Mouse (Mus musculus) left cerebral cortex, postnatal 14 days (tissue): ENCODE data around the gene Psg19. TPM values are rescaled to one million over a fixed set of nuclear protein-coding genes. Genes with fewer than 3 reads are reported as not detected.
"Not testable (repeated sequence)": the region's sequence is repeated elsewhere in the genome, so short reads cannot be mapped to it uniquely, and the experiment has no call there.

ENCODE experiments used
- DNase-seq, 2 experiments: peaks; one replicate each; pipeline ENCODE4 v3.0.0; 2021 to 2022; ENCODE audit warnings: low spot score in 2 of 2, mixed read lengths in 1 of 2
- intact Hi-C: fragments of 180-260 bp; cut with DNase I; formaldehyde crosslinking; loops from one replicate; pipeline ENCODE4 v1.15.1; 2025
- long read RNA-seq, 2 experiments: library from polyadenylated mRNA; stranded (forward); transcript quantifications; one replicate each; pipeline ENCODE4 v2.0.0; 2021
- total RNA-seq, 2 experiments: library from RNA; stranded (reverse); gene quantifications; 2 replicates each; pipeline ENCODE4 v1.2.3; 2021

Psg19 gene
- not detected for total RNA-seq
- long read RNA-seq, experiment 1: 0 reads
- long read RNA-seq, experiment 2: 0 reads

DNA sequence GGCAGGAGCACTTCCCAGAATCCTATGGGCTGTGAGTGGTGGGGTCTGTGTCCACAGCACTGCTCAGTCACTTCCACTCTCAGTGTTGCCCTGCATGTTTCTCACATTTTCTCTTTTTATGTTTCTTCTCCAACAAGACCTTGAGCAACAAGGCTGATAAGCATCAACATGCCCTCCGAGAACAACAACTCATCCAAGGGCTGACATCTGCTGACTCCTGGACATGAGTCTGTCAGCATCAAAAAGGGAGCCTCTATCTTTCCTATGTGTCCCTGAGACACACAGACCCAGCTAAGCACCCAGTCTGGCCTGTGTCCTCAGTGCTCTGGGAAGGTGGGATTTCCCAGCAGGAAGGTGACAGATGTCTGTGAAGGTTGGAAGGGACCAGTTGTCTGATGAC, at the start of gene Psg19:
TSS of gene Psg19 (minus strand) at position 101 of the 400 bp plus-strand sequence.
- DNase-seq: no peak
- intact Hi-C loops: no loop called here

DNA sequence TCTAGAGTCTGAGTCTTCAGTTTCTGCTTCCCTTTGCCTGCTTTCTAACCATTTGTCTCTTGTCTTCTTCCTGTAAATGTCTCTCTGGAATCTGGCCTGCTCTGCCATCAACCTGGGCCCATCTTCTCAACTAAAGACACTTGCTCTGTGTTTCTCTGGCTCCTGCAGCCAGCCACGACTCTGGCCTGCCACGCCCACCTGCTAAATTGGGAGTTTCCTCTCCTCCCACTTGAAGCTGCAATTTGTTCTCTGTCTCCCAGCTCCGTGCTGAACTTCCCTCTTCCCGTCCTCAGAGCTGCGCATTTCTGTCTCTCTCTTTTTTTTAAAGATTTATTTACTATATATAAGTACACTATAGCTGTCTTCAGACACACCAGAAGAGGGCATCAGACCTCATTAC, 46.5 kb upstream of the Psg19 start:
- no peak for DNase-seq
- intact Hi-C loops: no loop called here

DNA sequence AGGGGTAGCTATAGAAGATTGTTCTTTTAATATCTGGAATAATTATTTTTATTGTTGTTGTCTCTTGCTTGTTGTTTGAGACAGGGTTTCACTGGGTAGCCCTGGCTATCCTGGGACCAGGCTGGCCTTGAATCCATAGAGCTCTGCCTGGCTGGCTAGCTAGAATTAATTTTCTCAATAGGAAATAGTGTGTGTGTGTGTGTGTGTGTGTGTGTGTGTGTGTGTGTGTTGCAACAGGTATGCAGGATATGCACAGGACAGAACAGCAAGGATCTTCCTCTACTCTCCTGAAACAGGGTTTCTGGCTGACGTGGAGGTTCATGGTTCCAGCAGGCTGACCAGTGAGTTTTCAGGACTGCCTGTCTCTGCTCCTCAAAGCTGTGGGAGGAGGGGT, 42.9 kb upstream of the Psg19 start:
- no peak for DNase-seq
- intact Hi-C loops: no loop called here

DNA sequence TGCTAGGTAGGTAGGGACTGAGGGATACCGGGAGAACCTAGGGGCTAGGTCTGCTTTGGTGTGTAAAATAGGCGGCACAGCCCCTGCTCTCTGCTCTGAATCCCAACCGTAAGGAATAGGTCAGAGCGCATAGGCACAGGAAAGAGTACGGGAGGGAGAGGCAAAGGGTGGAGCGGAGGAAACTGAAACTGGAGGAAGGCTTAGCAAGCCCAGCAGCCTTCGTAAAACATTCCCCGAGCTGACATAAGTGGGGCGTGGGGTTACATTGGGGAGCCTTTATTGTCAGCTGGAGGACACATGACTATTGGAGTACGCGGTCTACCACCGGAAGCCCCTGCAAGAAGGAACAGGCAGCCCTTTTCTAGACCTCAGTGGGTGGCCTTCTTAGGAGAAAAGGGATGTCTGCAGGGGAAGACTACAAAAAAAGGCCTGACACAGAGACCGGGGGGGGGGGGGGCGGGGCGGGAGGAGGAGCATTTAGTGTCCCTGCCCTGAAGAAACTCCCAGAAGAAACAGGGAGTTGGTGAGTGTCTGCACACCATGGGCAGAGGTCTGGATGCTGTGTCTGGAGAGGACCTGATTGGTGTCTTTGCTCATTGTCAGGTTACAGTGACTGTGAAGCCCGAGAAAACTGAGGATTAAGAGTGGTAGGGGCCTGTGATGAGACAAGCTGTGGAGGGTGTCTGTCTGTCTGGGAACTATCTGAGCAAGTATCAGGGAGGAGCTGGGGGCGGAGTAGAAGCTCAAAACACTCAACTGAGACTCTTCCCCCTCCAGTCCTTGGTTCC, 42.3 kb upstream of the Psg19 start:
- intact Hi-C loops: no loop called here
- DNase-seq: peak; percentile 6 to 25

DNA sequence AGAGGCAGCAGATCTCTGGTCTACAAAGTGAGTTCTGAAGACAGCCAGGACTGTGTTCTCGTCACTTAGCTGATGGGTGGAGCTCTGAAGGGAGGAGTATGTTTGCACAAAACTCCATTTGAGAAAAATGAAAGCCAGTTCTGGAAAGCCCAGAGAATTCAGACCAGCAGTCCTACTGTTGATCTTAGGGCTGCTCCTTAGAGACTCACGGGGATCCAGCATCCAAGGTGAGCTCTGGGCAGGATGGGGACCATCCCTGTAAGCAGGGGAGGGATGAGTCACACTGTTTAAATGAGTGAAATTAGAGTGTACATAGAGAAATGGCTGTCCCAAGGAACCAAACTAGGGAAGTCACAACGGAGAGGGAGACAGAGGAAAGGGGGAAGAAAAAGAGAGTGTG, 41.5 kb upstream of the Psg19 start, which contains the start of gene Mill2:
TSS of gene Mill2 (plus strand) at position 102 of the 400 bp plus-strand sequence.
- peak in 1 of 2 experiments; percentile 3 for DNase-seq
- intact Hi-C loops: no loop called here

DNA sequence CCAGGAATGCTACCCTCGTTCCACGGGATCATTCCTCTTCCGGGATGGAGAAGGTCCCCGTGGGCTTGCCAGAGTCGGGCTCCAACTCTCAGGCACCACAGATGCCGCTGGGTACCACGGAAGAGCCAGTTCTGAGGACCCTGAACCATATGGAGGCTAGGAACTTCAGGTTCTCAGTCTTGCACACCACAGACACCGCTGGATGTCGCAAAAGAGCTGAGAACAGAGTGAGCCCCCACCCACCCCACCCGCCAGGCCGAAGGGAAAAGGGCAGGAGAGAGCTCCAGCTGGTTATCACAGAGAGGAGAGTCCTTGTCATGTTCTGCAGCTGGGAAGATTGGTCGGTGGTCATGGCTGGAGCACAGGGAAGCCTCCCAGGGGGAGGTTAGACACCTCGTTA, 34.0 kb upstream of the Psg19 start:
- DNase-seq: no peak
- intact Hi-C loops: no loop called here

DNA sequence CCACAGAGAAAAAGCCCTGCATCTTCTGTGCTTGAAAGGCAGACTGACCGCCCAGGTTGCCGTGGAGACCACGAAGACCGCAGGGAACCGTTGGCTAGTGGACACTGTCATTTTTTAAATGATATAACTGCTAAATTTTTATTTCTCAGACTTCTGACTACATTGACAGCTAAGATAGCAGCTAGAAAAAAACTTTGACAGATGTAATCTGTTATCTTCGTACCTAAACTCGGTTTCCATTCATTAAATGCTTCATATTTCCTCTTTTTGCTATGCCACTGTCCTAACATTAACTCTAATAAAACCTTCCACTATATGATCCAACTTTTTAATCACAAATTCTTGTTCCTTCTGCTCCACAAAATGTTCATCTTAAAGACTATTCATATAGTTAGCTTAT, 31.2 kb upstream of the Psg19 start:
- intact Hi-C loops: no loop called here
- no peak for DNase-seq

DNA sequence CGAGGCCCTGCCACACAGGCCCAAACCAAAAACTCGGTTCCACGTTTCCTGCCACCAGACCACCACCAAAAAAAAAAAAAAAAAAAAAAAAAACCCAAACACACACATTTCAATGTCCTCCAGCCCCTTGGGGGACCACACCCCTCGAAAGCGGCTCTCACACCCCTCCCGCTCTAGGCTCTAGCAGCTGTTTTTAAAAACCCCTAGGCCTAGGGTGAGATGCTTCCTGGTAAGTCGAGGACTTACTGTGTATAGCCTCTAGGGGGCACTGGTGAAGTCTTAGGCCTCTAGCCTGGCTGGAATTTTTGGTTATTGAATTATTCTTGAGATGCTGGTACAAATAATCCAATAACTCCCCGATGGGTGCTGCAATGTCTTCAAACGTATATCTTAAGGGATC, 30.3 kb upstream of the Psg19 start:
- no peak for DNase-seq
- intact Hi-C loops: no loop called here

DNA sequence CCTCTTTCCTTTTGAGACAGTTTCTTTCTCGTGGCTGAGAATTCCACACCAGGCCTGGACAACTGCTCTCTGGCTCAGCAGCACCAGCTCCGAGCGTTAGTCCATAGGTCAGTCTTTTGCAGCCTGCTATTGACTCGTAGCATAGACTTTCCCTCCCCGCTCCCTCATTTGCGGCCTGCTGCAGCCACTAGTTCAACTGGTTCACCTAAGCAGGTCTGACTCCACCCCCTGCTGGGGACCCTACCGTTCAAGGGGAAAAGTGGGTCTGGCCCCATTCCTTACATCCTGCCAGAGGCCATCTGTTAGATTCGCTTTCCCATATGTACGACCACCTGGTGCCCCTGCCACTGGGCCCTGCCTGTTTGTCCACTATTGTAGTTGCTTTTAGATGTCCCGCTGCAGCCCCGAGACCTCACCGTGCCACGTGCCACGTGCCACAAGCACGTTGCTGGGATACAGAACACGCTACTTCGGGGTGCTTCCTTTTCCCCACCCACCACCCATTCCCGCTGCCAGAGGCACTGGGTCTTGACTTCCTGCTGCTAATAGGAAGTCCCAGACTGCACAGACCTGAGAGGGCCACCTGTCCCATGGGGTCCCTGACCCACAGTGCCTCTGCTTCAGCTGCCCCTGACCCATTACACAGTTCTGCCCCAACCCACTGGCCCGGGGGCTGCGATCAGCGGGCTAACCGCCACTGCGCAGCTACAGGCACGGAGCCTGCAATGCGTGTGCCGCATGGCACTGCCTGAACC, 29.6 kb upstream of the Psg19 start:
- DNase-seq: no peak
- intact Hi-C loops: no loop called here

DNA sequence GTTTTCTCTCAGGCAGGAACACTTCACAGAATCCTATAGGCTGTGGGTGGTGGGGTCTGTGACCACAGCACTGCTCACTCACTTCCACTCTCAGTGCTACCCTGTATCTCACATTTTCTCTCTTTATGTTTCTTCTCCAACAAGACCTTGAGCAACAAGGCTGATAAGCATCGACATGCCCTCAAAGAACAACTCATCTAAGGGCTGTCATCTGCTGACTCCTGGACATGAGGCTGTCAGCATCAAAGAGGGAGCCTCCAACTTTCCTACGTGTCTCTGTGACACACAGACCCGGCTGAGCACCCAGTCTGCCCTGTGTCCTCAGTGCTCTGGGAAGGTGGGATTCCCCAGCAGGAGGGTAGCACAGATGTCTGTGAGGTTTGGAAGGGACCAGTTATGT, 23.2 kb upstream of the Psg19 start, which contains the start of gene Psg17:
TSS of gene Psg17 (minus strand) at position 101 of the 400 bp plus-strand sequence.
- intact Hi-C loops: no loop called here
- no peak for DNase-seq

DNA sequence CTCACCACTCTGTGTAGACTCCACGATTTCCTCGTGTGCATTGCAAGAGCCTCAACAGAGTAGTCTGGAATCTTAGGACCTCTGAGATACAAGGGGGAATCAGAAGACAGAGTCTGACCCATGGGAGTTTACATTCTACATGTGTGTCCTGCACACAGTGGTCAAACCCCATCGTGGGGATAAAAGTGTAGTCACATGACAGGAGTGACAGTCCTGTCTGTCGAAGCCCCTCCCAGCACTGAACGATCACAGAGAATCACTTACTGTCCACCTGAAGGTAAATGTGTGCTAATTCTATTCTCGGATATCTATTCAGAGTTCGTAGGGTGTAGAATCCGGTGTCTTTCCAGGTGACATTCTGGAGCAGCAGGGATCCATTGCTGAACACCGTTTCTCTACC, 20.0 kb upstream of the Psg19 start:
- DNase-seq: no peak
- intact Hi-C loops: no loop called here

DNA sequence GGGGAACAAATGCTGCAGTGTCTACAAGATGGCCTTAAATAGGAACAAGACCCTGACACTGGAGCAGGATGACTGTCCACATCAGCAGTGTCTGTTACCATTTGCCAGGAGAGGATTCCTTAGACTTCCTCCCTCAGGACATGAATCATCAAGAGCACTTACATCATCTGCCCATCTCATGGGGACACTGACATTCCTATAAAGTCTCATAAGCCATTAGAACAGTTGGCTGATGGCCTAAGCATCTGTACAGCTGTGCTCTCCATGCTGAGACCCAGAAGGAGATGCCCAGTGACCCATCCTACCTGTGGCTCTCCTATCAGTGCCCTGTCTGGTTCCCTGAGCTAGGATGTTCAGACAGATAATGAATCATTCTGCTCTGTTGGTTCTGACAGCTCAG, 5.2 kb upstream of the Psg19 start:
- intact Hi-C loops: no loop called here
- no peak for DNase-seq

DNA sequence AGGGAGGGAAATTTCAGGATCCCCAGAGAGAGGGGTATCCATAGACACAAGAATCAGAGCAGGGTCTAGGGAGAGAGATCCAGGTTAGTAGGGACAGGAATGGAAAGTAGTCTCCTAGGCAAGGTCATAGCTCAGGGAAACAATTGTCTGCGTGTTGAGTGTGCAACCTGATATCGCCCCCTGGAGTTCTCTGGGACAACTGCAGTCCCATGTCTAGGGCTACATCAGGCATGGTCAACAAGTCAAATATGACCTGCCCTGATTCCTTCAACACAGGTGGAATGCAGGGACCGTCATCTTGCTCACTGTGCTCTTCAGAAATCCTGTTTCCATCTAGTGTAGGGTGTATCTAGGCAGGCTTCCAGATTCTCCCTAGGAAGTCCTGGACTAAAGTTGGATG, 809 bp upstream of the Psg19 start:
- intact Hi-C loops: no loop called here
- DNase-seq: no peak

DNA sequence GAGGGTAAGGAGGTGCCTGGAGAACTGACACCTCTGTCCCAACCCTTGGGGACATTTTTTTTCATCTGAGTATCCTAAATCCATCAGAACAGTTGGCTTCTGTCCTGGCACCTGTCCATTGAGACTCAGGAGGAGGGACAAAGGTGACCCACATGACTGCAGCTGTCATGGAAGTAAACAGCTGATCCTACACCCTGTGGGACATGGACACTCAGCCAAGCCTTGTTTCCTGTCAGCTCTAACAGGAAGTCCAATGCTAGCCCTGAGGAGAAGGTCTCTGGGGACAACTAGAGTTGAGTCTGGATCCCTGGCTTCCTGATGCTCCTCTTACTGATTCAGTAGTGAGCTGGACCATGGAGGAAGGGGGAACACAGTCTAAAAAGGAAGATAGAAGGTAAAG, 7.6 kb downstream of the Psg19 start:
- intact Hi-C loops, DNase-seq: not testable (repeated sequence)

DNA sequence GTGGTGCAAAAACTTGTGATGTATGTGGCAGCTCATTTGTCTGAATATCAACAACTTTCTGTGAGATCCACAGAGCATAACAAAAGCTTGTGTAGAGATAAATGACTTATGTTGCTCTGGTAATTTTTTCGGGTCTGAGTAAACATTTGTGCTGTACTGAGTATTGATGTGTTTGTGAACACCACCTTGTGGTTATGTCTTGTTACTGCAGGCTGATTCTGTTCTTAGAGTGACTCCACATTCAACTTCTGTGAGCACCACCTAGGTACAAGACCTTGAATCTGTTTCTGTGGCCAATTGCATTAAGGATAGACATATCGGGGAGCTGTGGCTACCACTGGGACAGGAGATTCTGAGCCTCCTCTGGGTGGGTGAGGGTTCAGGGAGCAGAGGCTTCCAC, 17.0 kb downstream of the Psg19 start:
- intact Hi-C loops: not testable (repeated sequence)

DNA sequence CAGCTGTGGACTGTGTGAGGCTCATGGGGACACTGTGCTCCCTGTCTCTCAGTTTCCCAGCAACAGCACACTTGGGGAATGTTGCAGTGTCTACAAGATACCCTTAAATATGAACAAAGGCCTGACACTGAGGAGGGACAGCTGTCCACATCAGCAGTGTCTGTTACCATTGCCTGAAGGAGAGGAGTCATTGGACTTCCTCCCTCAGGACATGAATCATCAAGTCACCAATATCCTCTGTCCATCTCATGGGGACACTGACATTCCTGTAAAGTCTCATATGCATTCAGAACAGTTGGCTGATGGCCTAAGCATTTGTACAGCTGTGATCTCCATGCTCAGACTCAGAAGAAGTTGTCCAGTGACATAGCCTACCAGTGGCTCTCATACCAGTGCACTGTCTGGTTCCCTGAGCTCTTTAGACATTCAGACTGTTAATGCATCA, 19.0 kb downstream of the Psg19 start:
- intact Hi-C loops: no loop called here
- no peak for DNase-seq

More for the DNA sequence above, 17.0 kb downstream of the Psg19 start:
- DNase-seq: not testable (repeated sequence)

DNA sequence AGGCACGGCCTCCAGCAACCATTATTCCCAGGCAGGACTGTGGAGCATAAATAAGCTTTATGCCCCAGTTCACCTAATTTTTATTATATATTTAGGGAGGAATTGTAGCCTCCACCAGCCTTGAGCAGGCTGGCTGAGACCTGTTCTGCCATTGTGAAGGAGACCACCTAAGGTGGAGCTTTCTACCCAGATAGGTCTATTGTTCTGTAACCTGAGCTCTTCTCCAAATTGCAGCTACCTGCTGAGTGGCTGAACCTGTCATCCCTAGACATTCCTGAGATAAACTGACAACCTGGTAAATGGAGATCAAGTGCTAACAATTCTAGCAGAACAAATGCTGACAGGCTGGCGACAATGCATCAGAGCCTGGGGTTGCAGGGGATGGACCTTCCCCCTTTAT, 35.4 kb downstream of the Psg19 start:
- intact Hi-C loops, DNase-seq: not testable (repeated sequence)

DNA sequence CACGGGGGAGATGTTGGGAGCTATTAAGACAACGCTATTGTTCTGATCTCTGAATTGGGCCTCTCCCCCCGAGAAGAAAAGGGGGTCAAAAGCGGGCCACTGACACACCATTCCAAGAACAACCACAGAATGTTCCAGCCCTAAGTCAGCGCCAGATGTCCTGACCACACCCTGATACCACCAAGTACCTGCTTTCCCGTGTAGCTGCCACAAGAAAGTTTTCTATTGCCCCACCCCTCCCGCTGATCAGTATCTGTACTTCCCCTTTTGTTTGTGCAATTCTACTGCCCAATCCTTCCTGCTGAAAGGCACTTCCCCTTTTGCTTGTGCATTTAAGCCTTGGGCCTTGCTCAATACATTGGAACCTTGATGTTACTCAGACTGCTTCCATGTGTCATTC, 38.2 kb downstream of the Psg19 start:
- DNase-seq, intact Hi-C loops: not testable (repeated sequence)

DNA sequence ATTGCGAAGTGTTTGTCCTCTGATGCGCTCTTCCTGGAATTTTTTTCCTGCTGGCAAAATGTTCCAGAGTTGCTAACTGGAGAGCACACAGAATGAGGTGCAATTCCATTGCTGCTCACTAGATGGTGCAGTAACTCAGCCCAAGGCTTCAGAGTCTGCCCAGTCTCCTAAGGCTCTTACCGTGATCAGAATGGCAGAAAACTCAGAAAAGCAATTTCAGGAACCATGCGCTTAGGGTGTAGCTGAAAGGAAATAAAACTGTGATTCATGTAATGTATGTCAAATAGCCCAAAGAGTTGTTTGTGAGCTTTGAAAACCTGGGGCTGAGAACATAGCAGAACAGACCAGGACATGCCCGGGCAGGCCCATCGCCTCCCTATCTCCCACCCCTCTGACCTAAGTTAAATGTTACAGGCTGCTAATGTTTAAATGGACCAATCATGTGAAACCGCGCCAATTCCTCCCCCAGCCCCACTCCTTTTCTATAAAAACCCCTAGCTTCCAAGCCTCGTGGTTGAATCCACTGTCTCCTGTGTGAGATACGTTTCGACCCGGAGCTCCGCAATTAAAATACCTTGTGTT, 48.3 kb downstream of the Psg19 start:
- intact Hi-C loops: loop anchor here (1.0 kb wide), 1 partner anchor 123 kb away; no protein-coding TSS in a partner anchor
- peak; percentile 69 to 82 for DNase-seq
